Mouse (Mus musculus) WW6 (cell line): ENCODE measurements at regions not wholly inside any gene's neighbourhood (a gene's known extent, or its start where the extent isn't known, plus 50 kb on each side); places are given as distances from the start of the nearest gene placed in this dataset.

Experiments used
- DNase-seq: peaks from one replicate; pipeline ENCODE4 v3.0.0-alpha.2; 2013; ENCODE audit warnings: low read depth, low spot score

DNA sequence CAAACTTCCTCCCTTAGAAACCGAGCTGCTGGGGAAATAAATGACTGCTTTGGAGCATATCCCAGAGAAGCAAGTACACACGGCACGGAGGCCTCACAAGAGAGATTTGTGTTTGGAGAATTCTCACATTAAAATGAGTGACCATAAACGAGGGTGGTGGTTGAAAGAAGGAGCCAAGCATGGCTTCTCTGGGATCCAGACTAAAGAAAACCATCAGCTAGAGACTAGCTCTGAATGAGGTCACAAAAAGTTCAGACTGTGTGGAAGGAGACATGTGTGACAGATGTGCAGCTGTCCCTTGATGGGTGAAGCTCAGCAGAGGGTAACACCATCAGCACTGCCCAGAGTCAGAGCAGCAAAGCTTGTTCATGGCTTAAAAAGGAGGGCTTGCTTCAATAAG is 89.4 kb upstream of the Tenm4 start:
- no peak for DNase-seq

DNA sequence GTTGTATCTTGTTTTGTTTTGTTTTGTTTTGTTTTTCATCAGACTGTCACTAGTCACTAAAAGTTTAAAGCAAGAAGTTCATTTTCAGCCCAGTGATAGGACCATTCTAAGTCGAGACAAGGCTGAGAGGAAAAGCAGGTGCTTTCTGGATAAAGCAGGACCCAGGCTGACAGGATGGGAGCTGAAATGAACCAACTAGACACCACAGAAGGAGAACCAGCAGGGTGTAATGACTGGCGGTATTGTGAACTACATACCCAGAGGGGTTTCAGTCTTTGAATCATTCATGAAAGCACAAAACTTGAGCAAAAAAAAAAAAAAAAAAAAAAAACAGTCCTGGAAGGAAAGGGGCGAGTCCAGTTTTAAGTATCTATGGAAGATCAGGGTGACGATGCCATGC is 75.9 kb upstream of the Tenm4 start:
- no peak for DNase-seq

- DNase-seq, result no peak
Observed at GRCm38 (mm10) chr7:96095752-96096151, 75.3 kb upstream of the Tenm4 start.

DNA sequence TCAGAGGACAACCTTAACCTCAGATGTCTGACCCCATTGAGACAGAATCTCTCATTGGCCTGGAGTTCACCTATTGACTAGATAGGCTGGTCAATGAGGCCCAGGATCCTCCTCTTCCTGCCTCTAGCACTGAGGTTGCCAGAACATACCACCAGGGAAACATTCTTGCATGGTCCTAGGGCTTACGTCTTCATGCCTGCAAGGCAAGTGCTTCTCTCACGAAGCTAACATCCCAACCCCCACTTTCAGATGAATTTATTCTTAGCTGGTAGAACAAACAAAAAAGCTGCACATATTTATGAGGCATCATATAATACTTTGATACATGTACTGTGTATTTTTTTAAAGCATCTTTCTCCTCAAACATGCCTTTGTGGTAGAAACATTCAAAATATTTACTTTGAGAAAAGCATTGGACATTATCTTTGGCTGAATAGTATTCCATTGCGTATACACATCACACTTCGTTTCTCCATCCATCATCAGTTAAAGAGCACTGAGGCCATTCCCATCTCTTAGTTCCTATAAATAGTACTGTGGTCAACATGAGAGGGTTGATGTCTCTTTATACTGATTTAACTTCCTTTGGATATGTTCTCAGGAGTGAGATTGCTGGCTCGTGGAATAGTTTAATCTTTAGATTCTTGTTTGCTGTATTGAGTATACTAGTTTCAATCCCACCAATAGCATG is 72.2 kb upstream of the Tenm4 start:
- DNase-seq, result no peak

GRCm38 (mm10) chr7:96102727-96103126 is 68.3 kb upstream of the Tenm4 start:
- DNase-seq, result no peak

GRCm38 (mm10) chr7:96108768-96109167 is 62.3 kb upstream of the Tenm4 start:
- no peak for DNase-seq

DNA sequence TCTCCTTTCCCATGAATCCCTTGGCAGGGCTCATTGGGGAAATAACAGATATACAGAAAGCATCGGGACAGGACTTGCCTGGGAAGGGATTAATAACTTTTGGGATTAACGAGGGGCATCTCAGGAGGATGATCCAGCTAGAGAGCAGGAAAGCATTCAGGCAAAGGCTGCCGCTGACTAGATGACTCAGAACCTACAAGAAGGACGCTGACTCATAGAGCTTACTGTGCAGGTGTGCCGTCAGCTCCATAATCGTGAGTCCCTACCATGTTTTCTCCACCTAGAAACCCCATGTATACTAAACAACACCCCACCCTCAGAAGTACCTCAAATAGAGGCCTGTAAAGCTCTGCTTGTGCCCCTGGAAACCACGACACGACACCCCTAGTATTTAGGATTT is 50.9 kb upstream of the Tenm4 start:
- no peak for DNase-seq
